Mouse (Mus musculus): ENCODE results near the gene Usp12.

- TF ChIP-seq CTCF (conservative IDR thresholded peaks at IDR 0.05; ENCODE audit: insufficient read depth, insufficient read length, low read depth, low read length) (no peak; the same call in 1 of the 2 replicates), POLR2A (IDR thresholded peaks at IDR 0.05; ENCODE audit: low read depth, low read length) (no peak)
Observed at GRCm38 (mm10) chr5:146757316-146757715, 37.5 kb downstream of the Usp12 start.

All from kidney, adult 2 months (tissue).